Comparison of ENCODE assay signal across 16 mouse cellular contexts in genomic region chr6:134780024-134780423, GRCm38 (mm10). TPM values are rescaled to one million over a fixed set of nuclear protein-coding genes. Genes with fewer than 3 reads are reported as not detected.
DNase-seq lines count a peak whose midpoint lies in the region; ATAC-seq and TF ChIP-seq lines count a peak whose summit lies in the region.
"Had no signal": no experiment of that assay in that cellular context is flagged by ENCODE, and none has a peak within 500 bp of the region (broad histone marks: within the 10 kb centered on the region; RNA-seq: fewer than 3 reads in every experiment).

No protein-coding gene starts in this region.

- H3K79me2 ChIP-seq in CH12.LX (replicated peaks; ENCODE audit: control insufficient read depth, extremely low read depth, insufficient read depth, poor library complexity, severe bottlenecking): peaks cover 27% of the 10 kb centered on the region

- intact Hi-C loops in gastrocnemius, adult 2 months (cut with DNase I): no loop called here

- no peaks in the 10 kb centered on the region for H3K9me3 ChIP-seq in CH12.LX (replicated peaks; ENCODE audit: low read length)
- H3K9me3 ChIP-seq in kidney, embryonic 14.5 days (ENCODE audit: control insufficient read depth, low read length): no peaks in the 10 kb centered on the region
- H3K9me3 ChIP-seq: embryonic facial prominence, embryonic 12.5 days; midbrain, embryonic 12.5 days had no signal

- peak; percentile 69; the same call in 1 of the 2 replicates for ATAC-seq in megakaryocyte, adult 5-6 weeks (ENCODE audit: poor library complexity, severe bottlenecking)
- ATAC-seq in kidney, embryonic 14.5 days (ENCODE audit: low FRiP score, low TSS enrichment): no peak
- ATAC-seq: intestine, embryonic 16.5 days had no signal

- no peak for TF ChIP-seq EP300 in CH12.LX (IDR thresholded peaks at IDR 0.05; ENCODE audit: low read length)

- DNase-seq in gastrocnemius, adult 2 months: no peak
- no peak for DNase-seq in gastrocnemius, adult 8-10 months (ENCODE audit: low spot score in 2 of 2)
- no peak for DNase-seq in layer of hippocampus, adult 2 months (ENCODE audit: low spot score in 2 of 2)
- DNase-seq in layer of hippocampus, postnatal 36 days: no peak
- no peak for DNase-seq in CH12.LX (ENCODE audit: extremely low read depth)
- no peak for DNase-seq in embryo, embryonic 10 days (ENCODE audit: low spot score)
- DNase-seq: adrenal gland, postnatal 14 days; cerebellum, postnatal 14 days; heart, postnatal 4 days; kidney, postnatal 25 days; lung, adult 2 months had no signal

- H3K27me3 ChIP-seq in CH12.LX (replicated peaks): no peaks in the 10 kb centered on the region
- H3K27me3 ChIP-seq in kidney, embryonic 14.5 days (ENCODE audit: control insufficient read depth, insufficient read depth, low read length): no peaks in the 10 kb centered on the region
- H3K27me3 ChIP-seq: embryonic facial prominence, embryonic 12.5 days; midbrain, embryonic 12.5 days had no signal

- H3K9ac ChIP-seq in CH12.LX (ENCODE audit: insufficient read depth, low read depth): no peak overlapping the region
- no peak overlapping the region for H3K9ac ChIP-seq in kidney, embryonic 14.5 days (ENCODE audit: low read depth, low read length)
- H3K9ac ChIP-seq: embryonic facial prominence, embryonic 12.5 days; midbrain, embryonic 12.5 days had no signal

- dilution Hi-C loops in CH12.LX (cut with MboI; ENCODE audit: extremely low pct_ligation_motif_present, extremely low pct_unique_long_range_greater_than_20kb, low sequenced_read_pairs): no loop called here

- H3K4me2 ChIP-seq in CH12.LX (ENCODE audit: insufficient read depth, low read depth, poor library complexity, severe bottlenecking): no peak overlapping the region
- no peak overlapping the region for H3K4me2 ChIP-seq in kidney, embryonic 14.5 days (replicated peaks; ENCODE audit: low read depth, low read length)
- H3K4me2 ChIP-seq: embryonic facial prominence, embryonic 12.5 days; midbrain, embryonic 12.5 days had no signal

- H3K4me1 ChIP-seq in CH12.LX (ENCODE audit: control insufficient read depth in 1 of 2, insufficient read depth in 2 of 2): peaks cover 0 to 16% of the 10 kb centered on the region in 2 experiments; a peak in 3 of 4 replicates
- H3K4me1 ChIP-seq in kidney, embryonic 14.5 days (ENCODE audit: control insufficient read depth, insufficient read depth, low read length): no peaks in the 10 kb centered on the region
- H3K4me1 ChIP-seq: embryonic facial prominence, embryonic 12.5 days; midbrain, embryonic 12.5 days had no signal

- peak; percentile 25; the same call in 1 of the 2 replicates for TF ChIP-seq CTCF in gastrocnemius, adult 2 months (IDR thresholded peaks at IDR 0.05)
- TF ChIP-seq CTCF in layer of hippocampus, adult 2 months (conservative IDR thresholded peaks at IDR 0.05): peak; percentile 58
- peak; percentile 28 to 48; a peak in 3 of 4 replicates for TF ChIP-seq CTCF in CH12.LX (conservative IDR thresholded peaks at IDR 0.05 in 1 of 2, IDR thresholded peaks at IDR 0.05 in 1 of 2; ENCODE audit: low read depth in 2 of 2, low read length in 2 of 2)

- H3K36me3 ChIP-seq in CH12.LX (replicated peaks in 1 of 2; ENCODE audit: control insufficient read depth in 1 of 2, insufficient read depth in 1 of 2, low read length in 1 of 2): peaks cover 7 to 29% of the 10 kb centered on the region in 2 experiments
- H3K36me3 ChIP-seq in kidney, embryonic 14.5 days (ENCODE audit: control insufficient read depth, insufficient read depth, low read length): no peaks in the 10 kb centered on the region
- H3K36me3 ChIP-seq: embryonic facial prominence, embryonic 12.5 days; midbrain, embryonic 12.5 days had no signal

- no peak for TF ChIP-seq RAD21 in CH12.LX (IDR thresholded peaks at IDR 0.05; ENCODE audit: low read depth, low read length)

- WGBS in kidney, embryonic 14.5 days: 72% methylated on average over 2 of the region's 2 CpGs

- no peak overlapping the region for H3K4me3 ChIP-seq in gastrocnemius, adult 2 months
- H3K4me3 ChIP-seq in layer of hippocampus, adult 2 months: no peak overlapping the region
- no peak overlapping the region for H3K4me3 ChIP-seq in CH12.LX (replicated peaks in 1 of 3; ENCODE audit: low read depth in 2 of 3, low read length in 2 of 3, poor library complexity in 1 of 3)
- H3K4me3 ChIP-seq in kidney, embryonic 14.5 days (ENCODE audit: low read length): no peak overlapping the region
- H3K4me3 ChIP-seq: embryonic facial prominence, embryonic 12.5 days; midbrain, embryonic 12.5 days had no signal

- H3K27ac ChIP-seq in gastrocnemius, adult 2 months: peak overlapping the region; percentile 74; the same call in 1 of the 2 replicates
- H3K27ac ChIP-seq in layer of hippocampus, adult 2 months: no peak overlapping the region
- no peak overlapping the region for H3K27ac ChIP-seq in CH12.LX (ENCODE audit: insufficient read depth, low read depth)
- H3K27ac ChIP-seq in kidney, embryonic 14.5 days (ENCODE audit: low read depth, low read length): no peak overlapping the region
- H3K27ac ChIP-seq: embryonic facial prominence, embryonic 12.5 days; midbrain, embryonic 12.5 days had no signal

- TF ChIP-seq POLR2A in CH12.LX (IDR thresholded peaks at IDR 0.05; ENCODE audit: low read depth, low read length): no peak

- in situ Hi-C loops in CH12.LX (cut with MboI; ENCODE audit: low pct_ligation_motif_present, low pct_unique_long_range_greater_than_20kb, low sequenced_read_pairs): no loop called here

TF ChIP-seq in CH12.LX, 34 proteins besides CTCF, POLR2A, EP300 and RAD21:
- no peak for TF ChIP-seq CHD2 (IDR thresholded peaks at IDR 0.05; ENCODE audit: low read length)
- TF ChIP-seq MAZ (IDR thresholded peaks at IDR 0.05; ENCODE audit: low read depth, low read length): no peak
- TF ChIP-seq MAFK (IDR thresholded peaks at IDR 0.05; ENCODE audit: insufficient replicate concordance, low read length): no peak
- no peak for TF ChIP-seq USF2 (conservative IDR thresholded peaks at IDR 0.05; ENCODE audit: low read depth, low read length)
- no peak for TF ChIP-seq MYC (IDR thresholded peaks at IDR 0.05; ENCODE audit: low read depth, low read length)
- TF ChIP-seq GABPA (IDR thresholded peaks at IDR 0.05; ENCODE audit: insufficient replicate concordance, low read depth, low read length): no peak
- no peak for TF ChIP-seq MXI1 (IDR thresholded peaks at IDR 0.05; ENCODE audit: low read depth, low read length)
- no peak for TF ChIP-seq HCFC1 (IDR thresholded peaks at IDR 0.05; ENCODE audit: low read depth, low read length)
- no peak for TF ChIP-seq PAX5 (IDR thresholded peaks at IDR 0.05; ENCODE audit: low read length)
- no peak for TF ChIP-seq ZKSCAN1 (IDR thresholded peaks at IDR 0.05; ENCODE audit: borderline replicate concordance, low read depth, low read length)
- no peak for TF ChIP-seq ETS1 (conservative IDR thresholded peaks at IDR 0.05; ENCODE audit: low read depth, low read length)
- no peak for TF ChIP-seq KAT2A (IDR thresholded peaks at IDR 0.05; ENCODE audit: insufficient replicate concordance, low read length)
- no peak for TF ChIP-seq ZMIZ1 (IDR thresholded peaks at IDR 0.05; ENCODE audit: low read depth, low read length)
- no peak for TF ChIP-seq USF1 (IDR thresholded peaks at IDR 0.05; ENCODE audit: low read depth, low read length)
- no peak for TF ChIP-seq IRF4 (IDR thresholded peaks at IDR 0.05; ENCODE audit: low read depth, low read length)
- no peak for TF ChIP-seq ELF1 (IDR thresholded peaks at IDR 0.05; ENCODE audit: low read depth, low read length)
- TF ChIP-seq MAX (IDR thresholded peaks at IDR 0.05; ENCODE audit: low read length): no peak
- TF ChIP-seq TCF12 (IDR thresholded peaks at IDR 0.05; ENCODE audit: low read depth, low read length): no peak
- TF ChIP-seq ZC3H11A (IDR thresholded peaks at IDR 0.05; ENCODE audit: low read depth, low read length): no peak
TF ChIP-seq in CH12.LX: peak in this region for 0.

RNA-seq across cellular contexts. Expression of gene Dusp16, which starts 12.4 kb away (rescaled TPM):
- 10 to 100 TPM; 11.4 to 19.4 TPM for total RNA-seq in gastrocnemius, adult 2 months (2021)
- total RNA-seq in gastrocnemius, adult 8-10 months (2022): 10 to 100 TPM; 14.4 to 18.5 (median 15.8) TPM
- 1 to 10 TPM; 8.6 to 8.9 TPM for total RNA-seq in layer of hippocampus, adult 2 months (2021)
- 1 to 10 TPM; 8.6 to 8.9 TPM for total RNA-seq in layer of hippocampus, postnatal 36 days (2021)
- total RNA-seq in CH12.LX (2012; rRNA removed) (8.8 and 10.6 TPM in 2 replicates), CH12.LX (2014; rRNA removed) (3.7 and 5.2 TPM in 2 replicates)
- polyA plus RNA-seq in CH12.LX (2012; ENCODE audit: insufficient read length, low read depth): 13.1 and 17.3 TPM in 2 replicates
- total RNA-seq in megakaryocyte, adult 5-6 weeks (2015): 1.3 and 1.8 TPM in 2 replicates
- total RNA-seq in megakaryocyte, adult 5-6 weeks (2017): 1.2 and 1.4 TPM in 2 replicates
- polyA plus RNA-seq in kidney, embryonic 14.5 days (2014; fragmentation: Nextera tagmentation; extraction: Ambion mirVana): 8.6 and 12.3 TPM in 2 replicates

RNA-seq across cellular contexts. Expression of gene Crebl2, which starts 49.9 kb away (rescaled TPM):
- 10 to 100 TPM; 10.4 to 10.9 TPM for total RNA-seq in gastrocnemius, adult 2 months (2021)
- total RNA-seq in gastrocnemius, adult 8-10 months (2022): 10 to 100 TPM; 11.1 to 14.2 (median 12.4) TPM
- 10 to 100 TPM; 39.6 to 40.9 TPM for total RNA-seq in layer of hippocampus, adult 2 months (2021)
- 10 to 100 TPM; 41.1 to 41.7 TPM for total RNA-seq in layer of hippocampus, postnatal 36 days (2021)
- 0.80 and 2.2 TPM in 2 replicates for total RNA-seq in CH12.LX (2012; rRNA removed)
- total RNA-seq in CH12.LX (2014; rRNA removed): 0.92 and 1.4 TPM in 2 replicates
- 1.00 and 1.5 TPM in 2 replicates for polyA plus RNA-seq in CH12.LX (2012; ENCODE audit: insufficient read length, low read depth)
- 3.1 and 4.5 TPM in 2 replicates for total RNA-seq in megakaryocyte, adult 5-6 weeks (2015)
- total RNA-seq in megakaryocyte, adult 5-6 weeks (2017): 6.7 and 6.8 TPM in 2 replicates
- polyA plus RNA-seq in kidney, embryonic 14.5 days (2014; fragmentation: Nextera tagmentation; extraction: Ambion mirVana): 1.7 and 2.0 TPM in 2 replicates
